Mouse (Mus musculus): ENCODE results near the gene Fam122a.

Gene Fam122a

GRCm38 (mm10) chr19:24476929-24477882 lies at the start of gene Fam122a:
Gene Fam122a, minus strand, starts transcription at chr19:24477356.
- DNase-seq (ENCODE audit: low spot score) = peak; percentile 92

- DNase-seq (ENCODE audit: low spot score) = no peak
Measured at GRCm38 (mm10) chr19:24523476-24524313, 46.5 kb upstream of the Fam122a start.

- no peak for DNase-seq (ENCODE audit: low spot score)
Measured at GRCm38 (mm10) chr19:24521997-24522396, 44.8 kb upstream of the Fam122a start.

DNA sequence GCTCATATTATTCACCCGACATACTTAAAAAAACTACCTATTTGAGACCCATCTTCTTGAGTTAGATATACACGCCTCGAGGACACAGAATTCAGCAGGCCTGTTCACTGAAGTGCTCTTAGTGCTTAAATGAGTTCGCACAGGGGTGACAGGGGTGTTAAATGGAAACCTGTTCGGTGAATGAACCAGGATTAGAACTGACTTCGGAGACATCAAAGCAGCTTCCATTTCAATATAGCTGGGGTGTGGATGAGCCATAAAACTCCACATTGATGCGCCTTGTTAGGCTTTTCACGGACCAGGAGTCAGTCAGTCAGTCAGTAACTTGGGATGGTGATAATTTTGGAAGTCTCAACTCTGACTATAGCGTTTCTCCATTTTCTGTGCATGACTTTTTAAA lies 44.0 kb upstream of the Fam122a start:
- no peak for DNase-seq (ENCODE audit: low spot score)

DNA sequence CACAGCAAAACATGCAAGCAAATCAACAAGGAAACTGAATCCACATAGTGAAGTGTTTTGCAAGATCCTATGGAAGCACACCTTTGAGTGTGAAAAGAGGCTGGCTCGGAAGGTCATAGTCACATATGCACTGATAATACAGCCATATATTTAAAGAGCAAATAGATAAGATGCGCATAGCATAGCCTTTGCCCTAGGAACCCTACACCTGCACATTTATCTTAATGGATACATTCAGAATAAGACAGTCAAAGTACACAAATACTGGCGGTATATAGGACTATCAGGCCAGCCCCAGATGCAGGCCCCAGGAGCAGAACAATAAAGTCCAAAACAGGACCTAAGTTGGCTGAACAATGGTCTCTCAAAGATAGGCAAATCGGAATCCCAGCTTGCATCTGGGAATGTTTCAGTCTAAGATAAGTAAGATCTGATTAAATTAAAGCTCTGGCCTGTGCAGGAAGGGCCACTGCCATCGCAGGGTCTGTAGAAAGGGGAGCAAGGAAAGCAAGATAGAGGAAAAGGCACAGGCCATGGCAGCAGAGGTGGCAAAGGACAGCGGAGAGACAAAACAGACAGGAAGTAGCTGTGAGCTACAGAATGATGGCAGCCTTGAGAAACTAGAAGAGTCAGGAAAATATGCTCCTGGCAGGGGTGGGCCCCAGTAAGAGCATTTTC lies 42.7 kb upstream of the Fam122a start:
- DNase-seq (ENCODE audit: low spot score) = no peak

- DNase-seq (ENCODE audit: low spot score) = no peak
Measured at GRCm38 (mm10) chr19:24518384-24518783, 41.2 kb upstream of the Fam122a start.

DNA sequence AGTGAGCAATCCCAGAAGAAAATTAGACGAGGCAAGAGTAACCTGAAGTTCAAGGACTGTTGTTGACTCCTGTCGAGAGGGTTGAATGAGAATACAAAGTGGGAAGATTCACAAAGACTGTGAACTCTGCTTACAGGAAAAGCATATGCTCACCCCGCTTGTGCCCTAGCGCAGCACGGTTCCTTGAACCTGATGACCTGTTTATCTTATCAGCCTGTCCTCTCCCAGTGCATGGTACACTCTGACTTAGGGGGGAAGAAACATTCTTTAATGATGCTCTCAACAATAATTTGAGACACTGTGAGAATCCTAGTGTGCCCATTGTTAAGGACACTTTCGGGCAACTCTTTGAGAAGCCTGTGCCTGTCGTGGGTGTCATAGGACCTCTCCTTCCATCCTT lies 39.9 kb upstream of the Fam122a start:
- DNase-seq (ENCODE audit: low spot score) = no peak

- no peak for DNase-seq (ENCODE audit: low spot score)
Measured at GRCm38 (mm10) chr19:24515941-24516340, 38.8 kb upstream of the Fam122a start.

GRCm38 (mm10) chr19:24514661-24515642 lies 37.8 kb upstream of the Fam122a start:
- DNase-seq (ENCODE audit: low spot score) = no peak

- no peak for DNase-seq (ENCODE audit: low spot score)
Measured at GRCm38 (mm10) chr19:24513105-24513843, 36.1 kb upstream of the Fam122a start.

DNA sequence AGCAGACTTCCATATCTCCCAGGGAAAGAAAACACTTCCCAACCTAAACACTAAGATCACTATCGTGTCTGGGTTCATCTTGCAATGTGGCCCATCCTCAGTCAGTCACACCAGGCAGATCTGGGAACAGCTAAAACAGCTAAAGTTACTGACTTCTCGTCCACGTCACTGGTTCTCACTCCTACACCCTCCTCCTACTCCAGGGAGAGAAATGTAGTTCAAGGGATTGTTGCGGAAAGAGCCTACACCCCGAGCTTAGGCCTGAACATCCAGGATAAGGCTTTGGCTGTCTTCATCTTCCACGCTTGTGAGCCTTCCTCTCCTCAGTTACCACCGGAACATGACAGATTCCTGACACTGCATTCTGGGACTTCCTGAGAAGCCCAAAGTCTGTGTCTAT lies 34.8 kb upstream of the Fam122a start:
- DNase-seq (ENCODE audit: low spot score) = no peak

DNA sequence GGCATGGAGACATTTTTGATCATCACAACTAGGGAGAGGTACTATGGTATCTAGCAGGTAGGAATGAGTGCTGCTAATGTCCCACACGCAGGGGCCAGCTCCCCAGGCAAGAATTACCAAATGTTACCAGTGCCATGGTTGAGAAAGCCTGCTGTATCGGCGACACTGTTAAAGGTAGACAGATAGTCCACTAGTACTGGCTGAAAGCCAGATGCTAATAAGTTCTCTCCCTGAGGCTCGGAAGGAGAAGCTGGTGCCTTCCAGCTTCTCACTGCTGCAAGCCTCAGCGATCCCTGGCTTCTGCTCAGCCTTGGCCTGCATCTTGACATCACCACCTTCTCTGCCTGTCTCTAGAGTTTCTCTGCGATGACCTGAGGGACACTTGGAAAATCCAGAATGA lies 32.2 kb upstream of the Fam122a start:
- DNase-seq (ENCODE audit: low spot score) = no peak

DNA sequence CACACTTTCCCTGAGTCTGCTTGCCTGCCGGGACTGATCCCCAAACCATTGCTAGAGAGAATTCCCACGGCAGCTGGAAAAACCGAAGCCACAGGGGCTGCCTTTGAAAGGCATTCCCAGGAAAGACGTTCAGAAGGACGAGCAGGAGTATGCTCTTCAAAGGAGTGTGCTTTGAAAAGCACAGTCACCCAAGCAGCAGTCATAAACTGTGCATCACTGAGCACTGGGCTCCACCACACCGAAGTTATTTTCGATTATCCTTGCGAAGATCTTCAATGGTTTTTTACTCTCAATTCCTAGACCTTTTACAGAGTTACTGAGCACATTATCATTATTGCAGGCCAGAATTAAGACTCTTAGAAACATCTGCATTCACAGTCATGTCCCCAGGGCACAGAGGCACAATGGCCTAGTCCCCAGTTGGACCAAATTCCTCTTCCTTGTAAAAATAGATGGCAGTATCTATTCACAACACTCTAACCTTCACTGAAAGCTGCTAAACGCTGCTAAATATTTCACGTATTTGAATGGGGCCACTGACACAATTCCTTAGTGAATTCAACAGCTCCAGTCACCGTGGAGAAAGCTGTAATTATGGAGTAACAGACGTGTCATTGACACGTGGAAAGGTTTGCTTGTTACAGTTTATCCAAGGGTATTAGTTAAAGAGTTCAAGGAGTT lies 31.1 kb upstream of the Fam122a start:
- DNase-seq (ENCODE audit: low spot score) = no peak

- no peak for DNase-seq (ENCODE audit: low spot score)
Measured at GRCm38 (mm10) chr19:24502736-24503421, 25.7 kb upstream of the Fam122a start.

DNA sequence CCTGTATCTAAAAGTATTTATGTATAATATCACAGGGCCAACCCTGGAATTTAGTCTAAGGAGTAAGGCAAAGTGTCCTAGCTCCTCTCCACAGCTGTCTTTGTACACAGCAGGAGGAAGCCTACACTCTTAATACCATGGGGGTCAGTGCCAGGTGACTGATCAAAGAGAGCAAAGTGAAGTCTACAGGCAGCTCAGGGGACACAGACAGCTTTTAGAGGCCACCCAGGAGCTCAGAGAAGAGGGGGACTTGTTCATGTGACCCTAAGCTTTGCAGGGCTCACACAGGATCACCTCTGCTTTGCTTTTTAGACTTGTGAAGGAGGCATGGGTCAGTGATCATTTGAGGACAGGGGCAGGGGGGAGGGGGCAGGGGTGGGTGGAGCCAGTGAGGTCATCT lies 24.4 kb upstream of the Fam122a start:
- no peak for DNase-seq (ENCODE audit: low spot score)

- no peak for DNase-seq (ENCODE audit: low spot score)
Measured at GRCm38 (mm10) chr19:24500431-24500830, 23.3 kb upstream of the Fam122a start.

DNA sequence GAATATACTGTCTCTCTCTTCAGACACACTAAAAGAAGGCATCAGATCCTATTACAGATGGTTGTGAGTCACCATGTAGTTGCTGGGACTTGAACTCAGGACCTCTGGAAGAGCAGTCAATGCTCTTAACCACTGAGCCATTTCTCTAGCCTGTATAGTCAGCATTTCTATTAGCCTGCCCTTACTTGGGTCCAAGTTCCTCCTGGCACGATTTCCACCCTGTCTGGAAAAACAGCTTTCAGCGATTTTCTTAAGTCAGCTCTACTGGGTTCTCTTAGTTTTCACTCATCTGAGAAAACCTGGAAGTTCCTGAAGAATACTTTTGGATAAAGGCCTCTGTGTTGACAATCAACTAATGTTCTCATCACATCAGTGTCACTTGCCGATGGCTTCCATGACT lies 22.1 kb upstream of the Fam122a start:
- no peak for DNase-seq (ENCODE audit: low spot score)

- no peak for DNase-seq (ENCODE audit: low spot score)
Measured at GRCm38 (mm10) chr19:24493887-24494286, 16.7 kb upstream of the Fam122a start.

GRCm38 (mm10) chr19:24491824-24492223 lies 14.7 kb upstream of the Fam122a start:
- no peak for DNase-seq (ENCODE audit: low spot score)
